Mouse (Mus musculus) retina, adult 2 months (tissue): ENCODE measurements around the gene Ube2l6.

ENCODE experiments used
- DNase-seq: peaks from one replicate; pipeline ENCODE4 v3.0.0-alpha.2; 2012; ENCODE audit warnings: low read depth, low spot score

The Ube2l6 gene

GRCm38 (mm10) chr2:84837817-84838592 is 39.4 kb downstream of the Ube2l6 start:
- DNase-seq: no peak

GRCm38 (mm10) chr2:84838593-84838949 is 39.9 kb downstream of the Ube2l6 start, which contains the start of gene Slc43a1:
TSS of gene Slc43a1 (plus strand) at chr2:84838850.
- no peak for DNase-seq

GRCm38 (mm10) chr2:84838993-84839980 is 40.7 kb downstream of the Ube2l6 start:
- DNase-seq: no peak

GRCm38 (mm10) chr2:84840016-84840747 is 41.6 kb downstream of the Ube2l6 start:
- DNase-seq: no peak

- DNase-seq: no peak
Observed at GRCm38 (mm10) chr2:84840748-84841563, 42.3 kb downstream of the Ube2l6 start.

GRCm38 (mm10) chr2:84841905-84842304 is 43.3 kb downstream of the Ube2l6 start:
- DNase-seq: no peak

GRCm38 (mm10) chr2:84843654-84844053 is 45.0 kb downstream of the Ube2l6 start:
- no peak for DNase-seq

GRCm38 (mm10) chr2:84845226-84845625 is 46.6 kb downstream of the Ube2l6 start:
- no peak for DNase-seq

GRCm38 (mm10) chr2:84850407-84851129 is 51.9 kb downstream of the Ube2l6 start:
- no peak for DNase-seq

- no peak for DNase-seq
Observed at GRCm38 (mm10) chr2:84851130-84852040, 52.8 kb downstream of the Ube2l6 start.

- DNase-seq: no peak
Observed at GRCm38 (mm10) chr2:84855732-84856131, 57.1 kb downstream of the Ube2l6 start.

- DNase-seq: no peak
Observed at GRCm38 (mm10) chr2:84858551-84858950, 59.9 kb downstream of the Ube2l6 start.
